Mouse (Mus musculus) ES-E14 (cell line): ENCODE measurements around the gene Tmem97. TPM values are rescaled to one million over a fixed set of nuclear protein-coding genes. Genes with fewer than 3 reads are reported as not detected.

Experiments used
- DNase-seq: peaks from one replicate; pipeline ENCODE4 v3.0.0-alpha.2; 2013; ENCODE audit warnings: low read depth, low spot score
- H3K27ac ChIP-seq: 2 replicates; pipeline ENCODE4 v1.5.1; 2012; ENCODE audit warnings: low read depth, mild to moderate bottlenecking, low read length, moderate library complexity, mixed read lengths; ENCODE audit not compliant: poor library complexity, insufficient read depth, severe bottlenecking
- H3K36me3 ChIP-seq: 2 replicates; pipeline ENCODE4 v1.6.1; 2012; ENCODE audit warnings: mild to moderate bottlenecking, low read length, moderate library complexity, mixed read lengths; ENCODE audit not compliant: control insufficient read depth, poor library complexity, insufficient read depth, severe bottlenecking
- H3K4me1 ChIP-seq, 2 experiments: fragments of 150-350 bp in 1 of 2; sonication (generic) in 1 of 2; 2 replicates each; pipeline ENCODE4 v1.6.1; 2012; ENCODE audit warnings: low read length in 2 of 2, mild to moderate bottlenecking in 1 of 2, mixed read lengths in 1 of 2; ENCODE audit not compliant: control insufficient read depth in 2 of 2, insufficient read depth in 2 of 2, poor library complexity in 1 of 2
- H3K4me3 ChIP-seq, 2 experiments: fragments of 150-350 bp in 1 of 2; sonication (generic) in 1 of 2; 2 replicates each; pipeline ENCODE4 v1.5.1; 2012; ENCODE audit warnings: low read length in 2 of 2, low read depth in 1 of 2, mild to moderate bottlenecking in 1 of 2, mixed read lengths in 1 of 2; ENCODE audit not compliant: insufficient read depth in 1 of 2, poor library complexity in 1 of 2, severe bottlenecking in 1 of 2
- H3K9ac ChIP-seq: 2 replicates; pipeline ENCODE4 v1.6.1; 2012; ENCODE audit warnings: low read depth, mild to moderate bottlenecking, low read length, mixed read lengths; ENCODE audit not compliant: poor library complexity, insufficient read depth, severe bottlenecking
- H3K9me3 ChIP-seq: fragments of 150-350 bp; sonication (generic); 2 replicates; pipeline ENCODE4 v1.6.1; 2012; ENCODE audit warnings: low read depth, mild to moderate bottlenecking, low read length; ENCODE audit not compliant: control insufficient read depth, insufficient read depth
- CHD2 ChIP-seq: IDR thresholded peaks from 2 replicates; pipeline ENCODE4 v1.6.1; 2014; ENCODE audit warnings: mild to moderate bottlenecking, low read depth, low read length, inconsistent platforms
- HCFC1 ChIP-seq: IDR thresholded peaks from 2 replicates; pipeline ENCODE4 v1.6.1; 2012; ENCODE audit warnings: low read length, inconsistent platforms, borderline replicate concordance; ENCODE audit not compliant: insufficient read depth
- MAFK ChIP-seq: IDR thresholded peaks from 2 replicates; pipeline ENCODE4 v1.6.1; 2014; ENCODE audit warnings: mild to moderate bottlenecking, low read depth, low read length, inconsistent platforms; ENCODE audit not compliant: insufficient read depth
- ZC3H11A ChIP-seq: IDR thresholded peaks from 2 replicates; pipeline ENCODE4 v1.6.1; 2012; ENCODE audit warnings: low read depth, mild to moderate bottlenecking, inconsistent platforms, low read length, borderline replicate concordance
- ZNF384 ChIP-seq: IDR thresholded peaks from 2 replicates; pipeline ENCODE4 v1.6.1; 2012; ENCODE audit warnings: low read depth, low read length, inconsistent platforms
- in situ Hi-C, 2 experiments: fragments of 600-800 bp; cut with MboI; formaldehyde crosslinking; loops; one replicate each; pipeline ENCODE4 v1.15.1; 2025; ENCODE audit warnings: low sequenced_read_pairs in 2 of 2, inconsistent platforms in 1 of 2; ENCODE audit not compliant: unreplicated experiment in 2 of 2
- total RNA-seq: library from RNA; depleted of rRNA; stranded (reverse); fragments of 300-350 nt; gene quantifications from 2 replicates; pipeline ENCODE4 v1.2.3, GENCODE M21; 2012

The Tmem97 gene
- total RNA-seq, 1 experiment: 248 TPM

GRCm38 (mm10) chr11:78547718-78548460 lies 2.7 kb downstream of the Tmem97 start:
- Histone ChIP-seq H3K4me3 (no peak overlapping the region), H3K36me3 (peaks cover 7% of the 10 kb centered on the region), H3K4me1 (peaks cover 7 to 9% of the 10 kb centered on the region in 2 experiments; a peak in 2 of 4 replicates), H3K27ac (no peak overlapping the region), H3K9me3 (no peaks in the 10 kb centered on the region), H3K9ac (peak overlapping the region; percentile 42; the same call in 1 of the 2 replicates)
- in situ Hi-C loops: no loop called here
- DNase-seq: no peak
- no peak for TF ChIP-seq CHD2
- no peak for TF ChIP-seq HCFC1
- no peak for TF ChIP-seq ZC3H11A
- TF ChIP-seq MAFK: no peak
- TF ChIP-seq ZNF384: no peak

- peaks cover 7 to 9% of the 10 kb centered on the region in 2 experiments; a peak in 2 of 4 replicates for H3K4me1 ChIP-seq
- no peaks in the 10 kb centered on the region for H3K9me3 ChIP-seq
- no peak overlapping the region for H3K9ac ChIP-seq
- H3K36me3 ChIP-seq: peaks cover 26% of the 10 kb centered on the region
- in situ Hi-C loops: no loop called here
- no peak overlapping the region for H3K4me3 ChIP-seq
- H3K27ac ChIP-seq: 0 out of 2 replicates have a peak overlapping the region, but pooled peaks have one; percentile 8
- TF ChIP-seq MAFK (no peak), ZNF384 (no peak), ZC3H11A (no peak), CHD2 (no peak)
- no peak for DNase-seq
These were observed 5.4 kb downstream of the Tmem97 start for GRCm38 (mm10) chr11:78545181-78545580.

- H3K27ac ChIP-seq: 0 out of 2 replicates have a peak overlapping the region, but pooled peaks have one; percentile 8
- in situ Hi-C loops: no loop called here
- no peak for DNase-seq
- H3K9ac ChIP-seq: no peak overlapping the region
- no peaks in the 10 kb centered on the region for H3K9me3 ChIP-seq
- no peak for TF ChIP-seq ZNF384
- no peak for TF ChIP-seq CHD2
- no peak for TF ChIP-seq HCFC1
- peaks cover 26% of the 10 kb centered on the region for H3K36me3 ChIP-seq
- H3K4me1 ChIP-seq: peaks cover 7 to 9% of the 10 kb centered on the region in 2 experiments; a peak in 2 of 4 replicates
- H3K4me3 ChIP-seq: no peak overlapping the region
These were observed 6.0 kb downstream of the Tmem97 start for GRCm38 (mm10) chr11:78544449-78545111.

- H3K9ac ChIP-seq: no peak overlapping the region
- DNase-seq: no peak
- no peaks in the 10 kb centered on the region for H3K9me3 ChIP-seq
- TF ChIP-seq MAFK (no peak), ZC3H11A (no peak), HCFC1 (no peak), CHD2 (no peak), ZNF384 (no peak)
- in situ Hi-C loops: no loop called here
- peaks cover 32% of the 10 kb centered on the region for H3K36me3 ChIP-seq
- H3K4me1 ChIP-seq: peaks cover 0 to 4% of the 10 kb centered on the region in 2 experiments; a peak in 1 of 4 replicates
- H3K27ac ChIP-seq: no peak overlapping the region
- no peak overlapping the region for H3K4me3 ChIP-seq
These were observed 10.2 kb downstream of the Tmem97 start for GRCm38 (mm10) chr11:78540358-78540757.
